Mouse (Mus musculus): Measurements from ENCODE around the gene Endog.
"Not testable (repeated sequence)": the region's sequence is repeated elsewhere in the genome, so short reads cannot be mapped to it uniquely, and the experiment has no call there.

Endog gene

DNA sequence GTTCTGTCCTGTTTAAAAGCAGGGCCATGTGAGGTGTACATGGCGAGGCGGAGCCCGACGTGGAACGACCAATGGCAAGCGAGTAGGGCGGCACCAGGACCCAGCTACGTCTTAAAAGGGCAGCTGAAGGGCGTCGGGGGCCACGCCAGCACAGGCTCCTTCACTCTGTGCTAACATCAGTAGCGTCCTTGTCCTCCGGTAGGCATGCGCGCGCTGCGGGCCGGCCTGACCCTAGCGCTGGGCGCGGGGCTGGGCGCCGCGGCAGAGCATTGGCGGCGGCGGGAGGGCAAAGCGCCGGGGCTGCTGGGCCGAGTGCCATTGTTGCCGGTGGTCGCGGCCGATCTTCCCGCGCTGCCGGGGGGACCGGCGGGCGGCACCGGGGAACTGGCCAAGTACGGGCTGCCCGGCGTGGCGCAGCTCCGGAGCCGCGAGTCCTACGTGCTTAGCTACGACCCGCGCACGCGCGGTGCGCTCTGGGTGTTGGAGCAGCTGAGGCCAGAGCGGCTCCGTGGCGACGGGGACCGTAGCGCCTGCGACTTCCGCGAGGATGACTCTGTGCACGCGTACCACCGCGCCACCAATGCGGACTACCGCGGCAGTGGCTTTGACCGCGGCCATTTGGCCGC lies at the start of gene Endog:
TSS of gene Endog (plus strand) at position 123 of the 626 bp plus-strand sequence.
- DNase-seq (ENCODE audit: low spot score in 2 of 2), result peak; percentile 77 to 81

DNA sequence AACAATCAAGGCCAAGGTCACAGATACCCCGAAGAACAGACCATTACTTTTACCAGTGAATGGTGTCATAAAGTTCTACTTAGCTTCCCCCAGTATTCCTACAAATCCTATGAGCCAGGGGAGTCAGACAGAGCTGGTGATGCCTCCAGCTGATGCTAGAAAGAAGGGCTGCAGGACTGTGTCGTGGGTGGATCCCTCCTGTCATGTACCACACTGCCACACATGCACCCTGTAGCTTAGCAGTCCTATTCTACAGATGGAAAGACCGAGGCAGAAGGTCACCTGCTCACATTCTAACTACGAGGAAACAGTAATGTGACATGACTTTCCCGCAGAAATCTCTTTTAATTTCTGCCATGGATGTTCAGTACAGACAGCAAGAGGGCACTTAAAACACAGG lies 48.5 kb upstream of the Endog start:
- no peak for DNase-seq (ENCODE audit: low spot score in 2 of 2)

DNA sequence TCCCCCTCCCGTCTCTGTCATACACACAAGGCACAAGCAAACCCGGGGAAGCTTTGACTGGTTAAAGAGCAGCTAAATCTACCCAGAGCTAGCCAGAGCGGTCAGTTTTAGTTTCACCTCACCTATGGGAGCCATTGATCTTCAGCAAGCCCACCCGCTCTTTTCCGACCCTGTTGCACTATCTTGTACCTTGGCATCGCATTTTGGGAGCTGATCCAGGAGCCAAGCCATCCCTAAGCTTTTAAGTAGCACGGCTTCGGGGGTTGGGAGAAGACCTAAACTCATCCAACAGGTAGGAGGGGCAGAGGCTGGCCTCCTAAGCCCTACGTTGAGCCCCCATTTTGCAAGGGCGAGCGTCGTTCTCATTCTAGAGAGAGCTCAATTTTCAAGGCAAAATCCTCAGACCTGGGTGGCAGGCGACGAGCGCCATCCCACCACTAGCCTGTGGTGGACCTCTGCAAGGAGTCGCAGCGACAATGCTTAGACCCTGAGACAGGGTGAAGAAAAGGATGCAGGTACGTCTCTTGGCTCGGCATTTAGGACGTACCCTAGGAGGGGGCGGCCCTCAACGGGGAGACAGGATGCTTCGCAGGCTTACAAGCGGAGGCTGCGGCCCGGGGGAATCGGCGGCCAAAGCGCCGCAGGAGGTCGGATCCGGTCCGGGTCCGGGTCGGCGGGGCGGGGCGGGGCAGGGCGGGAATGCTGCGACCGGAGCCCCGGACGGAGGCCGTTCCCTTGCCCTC lies 47.4 kb upstream of the Endog start:
- peak; percentile 38 to 41 for DNase-seq (ENCODE audit: low spot score in 2 of 2)

DNA sequence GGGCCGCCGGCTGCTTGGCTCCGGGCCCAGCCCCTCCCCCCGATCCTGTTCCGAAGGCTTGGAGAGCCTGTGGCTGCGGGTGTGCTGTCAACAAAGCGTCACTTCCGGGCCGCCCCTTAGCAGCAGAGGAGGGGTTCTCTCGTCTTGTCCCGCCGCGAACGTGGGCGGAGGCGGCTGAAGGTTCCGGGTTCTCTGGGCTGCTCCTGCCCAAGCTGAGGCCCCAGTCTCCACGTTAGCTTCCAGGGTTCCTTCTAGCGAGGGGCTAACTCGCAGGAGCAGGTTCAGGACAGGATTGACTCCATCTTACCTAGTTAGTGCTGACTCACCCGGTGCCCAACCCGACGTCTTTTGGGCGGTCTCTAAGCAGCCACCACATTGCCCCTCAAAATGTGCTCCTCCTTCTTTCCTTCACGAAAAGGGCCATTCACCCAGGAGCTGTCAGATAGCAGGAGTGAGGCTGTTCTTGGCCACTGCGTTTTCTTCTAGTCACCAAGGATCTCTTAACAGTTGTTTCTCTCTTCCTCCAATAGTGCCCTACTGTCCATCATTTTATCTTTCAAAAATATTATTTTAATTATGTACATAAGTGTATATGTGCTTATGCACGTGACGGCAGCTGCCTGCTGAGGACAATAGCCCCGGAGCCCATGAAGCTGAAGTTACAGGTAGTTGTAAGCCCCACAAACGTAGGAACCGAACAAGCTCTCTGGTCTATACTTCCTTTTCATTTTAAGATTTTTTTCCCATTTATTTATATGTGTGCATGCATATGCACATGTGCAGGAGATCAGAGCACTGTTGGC lies 46.6 kb upstream of the Endog start, which contains the start of gene Zer1:
TSS of gene Zer1 (minus strand) at position 114 of the 803 bp plus-strand sequence.
- DNase-seq (ENCODE audit: low spot score in 2 of 2), result peak; percentile 87 to 90

DNA sequence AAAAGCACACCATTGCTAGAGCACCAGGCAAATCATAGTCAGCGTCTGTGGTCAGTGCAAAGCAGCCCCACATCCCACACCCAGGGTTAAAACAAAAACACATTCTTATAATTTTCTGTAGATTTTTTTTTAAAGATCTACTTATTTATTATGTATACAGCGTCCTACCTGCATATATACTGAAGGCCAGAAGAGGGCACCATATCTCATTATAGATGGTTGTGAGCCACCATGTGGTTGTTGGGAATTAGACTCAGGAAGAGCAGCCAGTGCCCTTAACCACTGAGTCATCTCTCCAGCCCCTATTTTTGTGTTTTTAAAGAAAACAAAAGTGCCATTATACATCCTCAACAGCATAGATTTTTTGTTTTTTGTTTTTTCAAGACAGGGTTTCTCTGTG lies 42.5 kb upstream of the Endog start:
- DNase-seq (ENCODE audit: low spot score in 2 of 2), result no peak

DNA sequence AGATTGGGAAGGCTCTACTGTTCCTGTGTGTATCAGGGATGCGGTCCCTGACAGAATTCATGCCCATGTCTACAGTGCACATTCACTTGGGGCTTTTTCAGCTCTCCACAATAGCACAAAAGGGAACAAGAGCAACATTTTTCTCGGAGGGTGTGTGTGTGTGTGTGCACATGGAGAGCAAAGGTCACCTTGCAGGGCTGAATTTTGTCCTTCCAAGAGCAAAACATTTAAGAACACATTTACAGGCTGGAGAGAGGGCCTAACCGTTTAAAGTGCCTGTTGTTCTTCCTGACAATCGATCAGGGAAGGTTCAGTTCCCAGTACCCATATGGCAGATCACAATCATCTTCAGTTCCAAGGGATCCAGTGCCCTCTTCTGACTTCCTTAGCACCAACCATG lies 41.1 kb upstream of the Endog start:
- no peak for DNase-seq (ENCODE audit: low spot score in 2 of 2)

DNA sequence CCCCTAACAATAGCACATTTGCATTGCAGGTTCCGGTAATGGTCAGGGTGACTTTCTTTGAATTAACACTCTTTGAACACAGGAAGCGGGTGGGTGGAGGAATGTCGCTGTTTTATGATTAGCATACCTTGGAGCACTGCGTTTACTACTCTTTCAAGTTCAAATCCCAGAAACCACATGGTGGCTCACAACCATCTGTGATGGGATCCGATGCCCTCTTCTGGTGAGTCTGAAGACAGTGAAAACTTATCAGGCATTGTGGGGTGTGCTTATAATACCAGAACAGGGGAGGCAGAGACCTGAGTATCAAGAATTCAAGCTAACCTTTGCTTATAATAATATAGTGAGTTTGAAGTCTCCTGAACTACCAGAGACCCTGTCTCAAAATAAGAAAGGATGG lies 40.1 kb upstream of the Endog start:
- DNase-seq (ENCODE audit: low spot score in 2 of 2), result not testable (repeated sequence)

DNA sequence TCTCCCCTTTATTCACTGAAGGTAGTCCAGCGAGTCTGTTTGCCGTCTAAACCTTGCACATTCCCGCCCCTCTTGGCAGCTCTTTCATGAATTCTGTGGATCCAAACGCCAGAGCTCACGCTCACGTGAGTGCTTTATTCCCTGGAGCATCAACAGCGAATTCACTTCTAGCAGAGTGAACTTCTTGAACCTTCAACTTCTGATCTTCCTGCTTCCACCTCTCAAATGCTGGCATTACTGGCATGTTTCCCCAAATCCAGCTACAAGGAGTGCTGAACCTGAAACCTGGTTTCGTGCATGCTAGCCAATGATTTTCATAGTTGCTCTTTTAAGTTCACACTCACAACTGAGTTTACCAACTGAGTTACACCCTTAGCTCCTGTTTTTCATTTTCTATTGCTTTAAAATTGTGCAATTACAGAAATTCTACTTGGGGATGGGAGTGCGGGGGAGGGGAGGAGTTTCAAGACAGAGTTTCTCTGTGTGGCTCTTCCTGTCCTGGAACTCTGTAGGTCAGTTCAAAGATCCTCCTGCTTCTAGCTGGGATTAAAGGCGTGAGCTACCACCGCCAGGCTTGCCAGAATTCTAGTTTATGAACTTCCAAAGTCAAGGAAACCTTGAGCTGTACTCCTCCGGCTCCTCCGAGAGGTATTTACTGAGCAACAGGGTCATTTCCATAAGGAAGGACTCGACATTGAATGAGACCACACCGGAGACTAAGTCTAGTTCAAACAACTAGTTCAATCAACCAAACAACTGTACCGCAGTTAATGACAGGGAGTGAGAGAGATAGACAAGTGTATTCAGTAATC lies 38.3 kb upstream of the Endog start:
- DNase-seq (ENCODE audit: low spot score in 2 of 2), result no peak

DNA sequence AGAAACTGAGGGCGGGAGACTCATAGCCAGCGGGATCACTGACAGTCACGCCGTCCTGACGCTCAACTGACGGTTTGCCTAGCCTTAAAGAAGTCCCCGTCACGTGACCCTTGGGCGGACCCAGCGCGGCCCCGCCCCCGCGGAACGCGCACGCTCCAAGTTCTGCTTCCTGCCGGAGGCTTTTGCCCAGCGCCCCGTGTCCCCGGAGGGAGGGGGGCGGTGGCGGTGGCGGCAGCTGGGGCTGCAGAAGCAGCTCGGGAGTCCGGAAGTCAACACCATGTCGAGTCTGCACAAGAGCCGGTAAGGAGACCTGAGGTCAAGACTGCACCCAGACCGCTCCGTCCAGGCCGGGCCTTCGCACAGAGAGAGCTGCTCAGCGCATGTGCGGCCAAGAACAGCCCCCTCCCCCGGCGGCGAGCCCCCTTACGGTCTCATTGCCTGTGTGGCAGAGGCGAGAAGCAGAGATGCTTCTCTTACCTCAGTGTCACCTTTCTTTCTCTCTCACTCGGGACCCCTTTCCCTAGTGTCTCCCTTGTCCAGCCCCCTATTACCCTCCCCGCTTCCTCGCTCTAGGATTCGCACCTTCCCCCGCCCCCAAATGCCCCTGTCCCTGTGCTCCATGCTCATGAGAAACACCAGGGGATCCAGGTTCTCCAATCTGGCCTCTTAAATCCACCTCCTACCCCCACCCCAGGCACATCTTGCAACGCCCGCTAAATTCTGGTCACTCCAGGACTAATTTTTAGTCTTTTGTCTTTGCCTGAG lies 37.5 kb upstream of the Endog start, which contains the start of gene Tbc1d13:
TSS of gene Tbc1d13 (plus strand) at position 134 of the 765 bp plus-strand sequence.
- peak; percentile 95 to 97 for DNase-seq (ENCODE audit: low spot score in 2 of 2)

DNA sequence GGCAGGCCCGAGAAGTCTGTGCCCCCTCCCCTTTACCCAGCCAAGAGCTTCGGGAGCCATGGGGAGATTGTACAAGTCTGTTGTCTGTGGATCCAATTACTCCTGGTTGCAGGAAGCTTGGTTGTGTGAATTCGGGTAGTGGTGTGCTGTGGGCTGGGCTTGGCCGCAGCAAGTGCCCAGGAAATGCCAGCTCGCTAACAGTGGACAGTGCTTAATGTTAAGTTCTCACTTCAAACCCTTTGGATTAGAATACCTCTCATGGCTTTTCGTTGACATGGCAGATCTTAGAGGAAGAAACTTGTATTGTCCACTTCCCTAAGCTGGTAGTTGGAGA lies 36.9 kb upstream of the Endog start:
- no peak for DNase-seq (ENCODE audit: low spot score in 2 of 2)

DNA sequence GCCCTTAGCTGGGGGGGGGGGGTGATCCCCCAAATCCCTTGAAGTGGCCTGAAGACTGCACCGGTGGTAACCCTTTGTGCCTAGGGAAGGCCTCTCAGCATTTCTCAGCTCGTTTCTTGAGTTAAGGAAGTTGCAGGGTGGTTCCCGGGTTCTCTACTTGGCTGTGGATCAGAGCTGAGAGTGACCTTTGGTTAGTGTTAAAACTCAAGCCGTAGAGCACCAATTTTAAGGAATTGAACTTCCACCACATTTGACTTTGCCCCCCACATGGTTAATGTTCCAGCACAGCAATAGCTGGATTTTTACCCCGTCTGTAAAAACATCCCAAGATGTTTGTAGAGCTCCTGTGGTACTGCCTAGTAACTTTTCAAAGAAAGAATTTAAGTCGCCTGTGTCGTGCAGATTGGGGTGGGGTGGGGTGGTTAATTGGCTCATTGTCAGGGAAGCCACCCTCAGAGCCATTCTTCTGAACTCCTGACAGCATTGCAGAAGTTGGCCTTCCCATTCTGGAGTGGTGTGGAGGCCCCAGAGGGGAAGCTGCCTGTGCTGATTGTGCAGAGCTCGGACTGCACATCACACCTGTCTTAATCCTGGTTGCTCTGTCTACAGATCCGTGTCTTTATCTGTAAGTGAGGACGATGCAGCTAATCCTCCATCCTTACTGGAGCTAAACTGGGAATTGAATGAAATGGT lies 36.2 kb upstream of the Endog start:
- DNase-seq (ENCODE audit: low spot score in 2 of 2), result no peak

DNA sequence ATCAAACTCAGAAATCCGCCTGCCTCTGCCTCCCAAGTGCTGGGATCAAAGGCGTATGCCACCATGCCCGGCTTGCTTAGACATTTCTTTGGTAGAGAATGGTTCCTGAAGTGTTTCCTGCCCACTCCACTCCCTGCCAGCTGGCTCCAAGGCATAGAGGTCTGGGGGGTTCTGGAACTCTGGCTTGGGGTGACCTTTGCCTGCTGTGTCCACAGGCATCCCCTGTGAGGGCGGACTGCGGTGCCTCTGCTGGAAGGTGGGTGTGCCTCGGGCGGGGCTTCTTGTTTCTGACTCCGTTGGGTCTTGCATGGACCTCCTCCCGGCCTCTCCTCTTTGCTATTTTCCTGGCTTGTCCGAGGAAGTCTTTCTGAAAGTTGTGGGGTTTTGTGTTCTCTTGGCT lies 34.8 kb upstream of the Endog start:
- DNase-seq (ENCODE audit: low spot score in 2 of 2), result no peak

DNA sequence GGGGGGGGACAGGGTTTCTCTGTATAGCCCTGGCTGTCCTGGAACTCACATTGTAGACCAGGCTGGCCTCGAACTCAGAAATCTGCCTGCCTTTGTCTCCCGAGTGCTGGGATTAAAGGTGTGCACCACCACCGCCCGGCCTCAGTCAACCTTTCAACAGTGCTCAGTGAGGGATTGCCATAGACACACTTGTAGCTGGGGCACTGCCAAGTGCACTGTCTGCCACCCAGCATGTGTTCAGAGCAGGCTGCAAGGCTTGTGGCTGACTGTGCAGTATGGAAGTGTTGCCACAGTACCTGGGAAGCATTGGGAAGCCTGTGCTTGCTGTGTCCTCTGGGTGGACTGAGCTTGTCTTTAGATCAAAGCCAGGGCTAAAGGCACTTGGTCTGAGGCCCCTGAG lies 31.3 kb upstream of the Endog start:
- DNase-seq (ENCODE audit: low spot score in 2 of 2), result not testable (repeated sequence)

DNA sequence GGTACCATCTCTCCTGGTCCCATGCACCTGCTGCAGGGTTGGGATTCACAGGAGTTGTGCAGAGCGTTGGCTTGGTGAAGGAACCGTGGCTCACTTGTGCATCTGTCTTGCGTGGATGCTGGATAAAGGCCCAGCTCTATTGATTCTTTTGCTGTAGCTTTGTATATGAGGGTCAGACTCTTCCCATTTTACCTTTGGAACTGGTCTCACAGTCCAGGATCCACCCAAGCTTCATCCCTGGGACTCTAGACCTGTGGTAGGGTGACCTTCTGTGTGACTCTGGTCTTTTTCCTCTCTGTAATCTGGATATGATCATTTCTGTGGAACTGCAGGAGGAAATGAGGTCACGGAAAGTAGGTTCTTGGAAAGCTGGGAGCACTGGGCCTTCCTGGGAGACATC lies 26.9 kb upstream of the Endog start:
- DNase-seq (ENCODE audit: low spot score in 2 of 2), result no peak

DNA sequence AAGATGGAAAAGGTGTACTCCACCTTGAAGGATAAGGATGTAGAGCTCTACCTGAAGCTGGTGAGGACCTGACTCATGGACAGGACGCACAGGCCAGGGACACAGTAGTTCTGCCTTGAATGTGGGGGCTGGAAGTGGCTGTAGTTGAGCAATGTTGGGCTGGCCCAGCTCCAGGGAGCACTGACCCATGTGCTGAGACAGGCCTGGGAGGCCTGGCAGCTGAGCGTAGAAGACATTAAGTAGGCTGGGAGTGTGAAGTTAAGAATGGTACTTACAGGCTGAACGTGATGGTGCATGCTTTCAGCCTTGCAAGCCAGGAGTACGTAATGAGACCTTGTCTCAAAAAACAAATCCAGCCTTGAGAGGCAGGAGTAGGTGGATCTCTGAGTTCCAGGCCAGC lies 23.8 kb upstream of the Endog start:
- no peak for DNase-seq (ENCODE audit: low spot score in 2 of 2)

DNA sequence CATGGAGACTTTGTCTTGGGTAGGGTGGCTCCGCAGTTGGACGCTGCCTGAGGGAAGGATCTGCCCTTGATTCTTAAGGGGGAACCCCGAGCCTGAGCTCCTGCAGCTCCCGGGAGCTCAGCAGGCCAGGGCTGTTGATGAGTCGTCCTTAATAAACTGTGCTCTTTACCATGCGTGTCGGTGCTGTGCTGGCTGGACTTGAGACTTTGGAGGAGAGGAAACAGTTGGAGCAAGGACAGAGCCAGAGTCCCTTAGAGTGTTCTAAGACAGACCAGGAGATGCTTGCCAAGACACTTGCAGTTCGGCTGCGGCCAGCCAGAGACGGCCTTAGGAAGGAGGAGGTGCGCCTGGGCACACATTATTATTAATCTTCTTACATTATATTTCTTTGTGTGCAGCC lies 19.5 kb upstream of the Endog start:
- DNase-seq (ENCODE audit: low spot score in 2 of 2), result no peak

DNA sequence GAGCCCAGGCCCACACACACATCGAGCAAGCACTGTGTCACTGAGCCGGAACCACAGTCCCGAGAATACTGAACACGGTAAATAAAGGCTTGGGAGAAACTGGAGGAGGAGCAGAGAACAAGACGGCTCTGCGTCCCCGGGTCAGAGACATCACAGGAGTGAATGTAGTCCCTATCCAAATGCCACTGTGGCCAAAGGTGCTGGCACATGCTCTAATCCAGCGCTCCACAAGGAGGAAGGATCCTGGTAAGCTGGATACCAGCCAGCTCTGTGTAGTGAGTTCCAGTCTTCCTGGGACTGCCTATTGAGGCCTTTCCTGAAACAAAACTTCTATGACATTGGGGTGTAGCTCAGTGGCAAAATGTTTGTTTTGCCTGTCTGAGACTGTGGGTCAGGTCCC lies 18.7 kb upstream of the Endog start:
- no peak for DNase-seq (ENCODE audit: low spot score in 2 of 2)

DNA sequence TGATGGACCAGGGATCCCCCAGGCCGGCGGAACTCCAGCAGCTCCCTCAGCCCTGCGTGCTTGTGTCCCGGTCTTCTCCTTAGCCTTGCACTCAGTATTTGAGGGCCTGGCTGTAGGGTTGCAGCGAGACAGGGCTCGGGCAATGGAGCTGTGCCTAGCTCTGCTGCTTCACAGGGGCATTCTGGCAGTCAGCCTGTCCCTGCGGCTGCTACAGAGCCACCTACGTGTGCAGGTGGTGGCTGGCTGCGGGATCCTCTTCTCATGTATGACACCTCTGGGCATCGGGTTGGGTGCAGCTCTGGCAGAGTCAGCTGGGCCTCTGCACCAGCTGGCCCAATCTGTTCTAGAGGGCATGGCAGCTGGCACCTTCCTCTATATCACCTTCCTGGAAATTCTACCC lies 11.4 kb upstream of the Endog start:
- not testable (repeated sequence) for DNase-seq (ENCODE audit: low spot score in 2 of 2)

DNA sequence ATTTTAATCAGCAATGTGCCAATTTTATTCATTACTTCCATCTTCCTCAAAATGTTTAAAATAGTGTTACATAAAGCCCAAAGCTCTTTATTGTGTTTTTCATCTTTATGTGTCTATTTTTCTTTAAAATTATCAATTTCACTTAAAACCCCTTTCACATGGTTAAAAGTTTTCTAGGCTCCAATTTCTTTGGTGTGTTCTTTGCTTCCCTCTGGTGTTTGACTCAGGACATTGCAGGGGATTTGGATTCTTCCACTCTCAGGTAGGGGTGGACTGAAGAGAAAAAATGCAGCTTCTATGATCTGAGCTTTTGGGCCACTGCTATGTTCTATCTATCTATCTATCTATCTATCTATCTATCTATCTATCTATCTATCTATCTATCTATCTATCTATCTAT lies 9.5 kb upstream of the Endog start:
- DNase-seq (ENCODE audit: low spot score in 2 of 2), result no peak

DNA sequence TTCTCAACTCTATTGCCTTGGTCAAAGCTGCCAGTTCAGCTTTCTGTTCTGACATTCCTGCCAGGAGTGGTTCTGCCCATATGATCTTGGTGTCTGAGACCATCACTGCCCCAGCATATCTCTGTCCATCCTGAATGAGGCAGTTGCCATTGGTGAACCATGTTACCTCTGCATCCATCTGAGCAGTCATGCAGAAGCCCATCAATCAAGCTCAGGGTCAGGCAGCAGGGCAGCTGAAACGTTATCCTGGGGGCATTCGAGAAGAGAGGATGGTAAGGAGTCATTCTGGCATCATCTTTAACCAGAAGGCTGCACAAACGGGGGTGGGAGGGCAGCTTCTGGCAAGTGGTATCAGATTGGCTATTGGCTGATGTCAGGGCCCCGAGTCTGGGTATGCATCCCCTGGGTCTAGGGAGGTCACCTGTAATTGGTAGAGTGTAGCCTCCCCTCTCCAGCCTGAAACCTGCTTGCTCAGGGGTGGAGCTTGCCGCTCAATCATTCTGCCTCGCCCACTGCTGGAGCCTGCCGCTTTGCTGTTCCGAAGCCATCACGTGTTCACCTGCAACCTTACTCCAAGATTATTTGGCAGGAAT lies 6.9 kb upstream of the Endog start:
- DNase-seq (ENCODE audit: low spot score in 2 of 2), result no peak
